Mouse (Mus musculus) c-Kit-positive CD71-positive TER-119-negative erythroid progenitor cells, embryonic 14.5 days (primary cell): ENCODE results near the gene Echs1.

Experiments
- DNase-seq: peaks from one replicate; pipeline ENCODE4 v3.0.0-alpha.2; 2013; ENCODE audit warnings: low read depth

Gene Echs1

DNA sequence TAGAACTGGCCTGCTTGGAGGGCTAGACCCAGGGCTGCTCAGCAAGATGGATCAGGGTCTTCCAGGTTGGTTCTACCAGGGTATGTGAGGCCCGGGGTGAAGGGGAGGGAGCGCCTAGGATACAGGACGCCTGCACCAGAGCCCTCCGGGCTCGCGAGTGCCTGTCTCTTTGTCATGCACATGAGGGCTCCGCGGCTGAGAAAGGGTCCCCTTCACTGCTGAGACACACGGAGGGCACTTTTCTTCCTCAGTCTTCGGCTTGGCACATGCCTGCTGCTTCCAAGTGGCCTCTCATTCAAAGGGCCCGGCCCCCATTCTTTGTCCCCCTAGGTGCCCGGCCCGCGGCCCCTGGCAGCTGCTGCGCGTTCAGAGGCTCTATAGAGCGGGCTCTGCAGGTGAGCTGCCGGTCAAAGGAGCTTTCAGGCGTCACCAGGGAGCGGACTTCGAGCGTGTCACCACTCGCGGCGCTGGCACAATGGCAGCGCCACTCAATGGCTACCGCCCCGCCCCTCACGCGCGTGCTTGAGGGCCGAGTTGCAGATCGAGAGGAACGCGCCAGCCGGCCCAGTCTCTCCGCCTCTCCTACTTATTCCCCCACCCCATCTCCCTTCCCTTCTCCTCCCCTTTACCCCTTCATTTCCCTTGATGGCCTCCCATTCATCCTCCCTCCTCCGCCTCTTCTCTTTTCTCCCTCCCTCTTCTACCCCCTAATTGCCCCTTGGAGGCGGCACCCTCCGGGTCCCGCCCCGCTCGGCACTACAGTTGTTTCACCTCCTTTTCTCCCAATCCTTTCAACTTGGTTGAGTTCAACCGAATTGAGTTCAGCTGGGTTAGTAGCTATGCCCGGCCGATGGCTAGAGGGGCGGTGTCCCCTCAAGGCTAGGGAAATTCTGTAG lies 55.1 kb downstream of the Echs1 start:
- DNase-seq, result no peak

DNA sequence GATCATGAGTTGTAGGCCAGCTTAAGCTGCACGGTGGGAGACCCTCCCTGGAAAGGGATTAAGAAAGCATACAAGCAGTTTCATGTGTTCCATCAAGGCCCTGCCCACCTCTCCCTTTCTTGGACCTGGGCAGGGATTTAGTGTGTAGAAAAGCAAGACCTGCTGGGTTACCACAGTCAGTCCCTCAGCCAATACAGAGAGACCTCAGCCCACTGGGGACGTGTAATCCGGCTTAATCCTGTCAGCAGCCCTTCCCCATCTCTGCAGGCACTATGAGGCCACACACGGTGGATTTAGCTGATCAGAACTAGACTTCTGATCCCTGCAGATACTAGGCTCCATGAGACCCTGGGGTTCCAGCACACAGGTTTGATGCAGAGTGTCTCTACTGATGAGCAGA lies 56.7 kb downstream of the Echs1 start:
- no peak for DNase-seq

DNA sequence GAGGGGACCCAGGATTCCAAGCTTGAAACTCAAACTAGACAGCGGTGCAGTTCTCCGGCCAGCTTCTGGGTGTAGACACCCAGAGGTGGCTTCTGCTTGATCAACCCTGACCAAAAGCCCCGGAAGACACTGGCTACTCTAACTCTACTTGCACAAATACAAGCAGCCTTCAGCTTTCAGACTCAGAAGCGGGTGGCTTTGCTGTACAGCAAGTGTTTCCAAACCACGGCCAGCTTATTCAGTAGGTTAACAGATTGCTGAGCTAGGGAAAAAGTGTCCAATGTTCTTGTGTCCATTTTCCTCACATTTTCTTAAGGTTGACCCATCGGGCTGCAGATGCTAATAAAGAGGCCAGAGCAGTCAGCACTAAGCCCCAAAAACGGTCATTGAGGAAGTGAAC lies 57.7 kb downstream of the Echs1 start:
- no peak for DNase-seq

DNA sequence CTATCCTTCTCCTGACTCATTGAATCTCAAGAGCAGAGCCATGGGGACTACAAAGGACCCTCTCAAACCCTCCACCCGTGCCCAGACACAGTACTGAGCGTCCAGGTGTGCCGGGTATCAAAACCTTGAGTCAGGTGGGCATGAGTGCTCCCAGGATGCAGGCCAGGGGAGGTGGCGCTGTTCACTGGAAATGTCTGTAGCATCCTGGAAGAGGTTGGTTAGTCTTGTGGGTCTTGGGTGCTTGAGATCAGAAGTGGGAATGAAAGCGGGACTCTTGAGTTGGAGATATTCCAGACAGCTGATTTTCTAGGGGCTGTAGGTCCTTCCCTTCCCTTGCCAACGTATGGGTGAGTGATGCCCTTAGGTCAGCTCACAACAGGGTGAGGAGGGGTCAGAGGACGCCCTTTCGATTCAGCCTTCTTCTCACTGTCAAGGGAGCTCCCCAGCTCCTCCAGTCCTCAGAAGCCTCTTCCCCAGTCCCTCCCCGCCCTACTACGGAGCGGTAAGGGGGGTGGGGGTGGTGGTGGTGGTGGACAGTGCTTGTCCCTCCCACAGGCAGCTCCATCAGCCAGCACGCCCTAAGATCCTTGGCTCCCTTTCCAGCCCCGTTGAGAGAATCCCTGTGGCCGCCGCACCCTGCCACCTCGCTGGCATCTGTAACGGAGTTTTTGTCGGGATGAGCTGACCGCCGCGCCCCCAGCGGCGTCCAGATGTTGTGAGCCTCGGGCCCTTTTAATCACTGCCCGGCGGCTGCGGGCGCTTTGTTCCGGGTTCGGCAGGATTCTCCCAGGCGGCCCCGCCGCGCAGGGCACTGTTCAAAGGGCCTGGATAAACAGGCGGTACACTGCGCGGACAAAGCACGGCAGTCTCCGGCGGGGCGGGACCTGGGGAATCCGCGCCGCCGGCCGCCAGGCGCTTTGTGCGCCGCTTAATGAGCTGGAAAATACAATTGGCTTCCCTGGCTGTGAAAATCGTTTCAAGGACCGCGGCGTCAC lies 58.6 kb downstream of the Echs1 start:
- no peak for DNase-seq
